ENCODE assay signal across 22 mouse cellular contexts in genomic region chr5:33842549-33842948, GRCm38 (mm10).
"Had no signal": no experiment of that assay in that cellular context is flagged by ENCODE, and none has a peak within 500 bp of the region (broad histone marks: within the 10 kb centered on the region; RNA-seq: fewer than 3 reads in every experiment).

No protein-coding gene starts in this region.

- DNase-seq: gastrocnemius, adult 2 months; gastrocnemius, postnatal 10 days; gastrocnemius, postnatal 25 days; heart, adult 18-20 months; heart, postnatal 10 days; heart, postnatal 4 days; kidney, adult 18-20 months; kidney, adult 8-10 months; kidney, postnatal 10 days; kidney, postnatal 25 days; kidney, postnatal 4 days; liver had no signal

- H3K27ac ChIP-seq: gastrocnemius, adult 2 months; heart, embryonic 10.5 days; hindbrain, embryonic 10.5 days; hindbrain, embryonic 12.5 days; hindbrain, embryonic 14.5 days; intestine, embryonic 15.5 days; layer of hippocampus, adult 2 months; left cerebral cortex, adult 2 months; limb, embryonic 10.5 days; limb, embryonic 12.5 days had no signal

- H3K9ac ChIP-seq: heart, embryonic 12.5 days; hindbrain, embryonic 12.5 days; hindbrain, embryonic 14.5 days; intestine, embryonic 15.5 days; limb, embryonic 12.5 days had no signal

- H3K27me3 ChIP-seq: heart, embryonic 12.5 days; hindbrain, embryonic 12.5 days; intestine, embryonic 15.5 days; limb, embryonic 12.5 days had no signal

- H3K4me1 ChIP-seq: heart, embryonic 10.5 days; hindbrain, embryonic 10.5 days; hindbrain, embryonic 12.5 days; intestine, embryonic 15.5 days; limb, embryonic 10.5 days; limb, embryonic 12.5 days had no signal

- H3K4me3 ChIP-seq: gastrocnemius, adult 2 months; heart, embryonic 10.5 days; heart, embryonic 12.5 days; hindbrain, embryonic 10.5 days; hindbrain, embryonic 12.5 days; intestine, embryonic 15.5 days; layer of hippocampus, adult 2 months; left cerebral cortex, adult 2 months; limb, embryonic 10.5 days; limb, embryonic 12.5 days had no signal

- H3K9me3 ChIP-seq: heart, embryonic 10.5 days; heart, embryonic 12.5 days; hindbrain, embryonic 10.5 days; hindbrain, embryonic 12.5 days; intestine, embryonic 15.5 days; limb, embryonic 10.5 days; limb, embryonic 12.5 days had no signal

- H3K4me2 ChIP-seq: heart, embryonic 12.5 days; hindbrain, embryonic 12.5 days; hindbrain, embryonic 14.5 days; intestine, embryonic 15.5 days; limb, embryonic 12.5 days had no signal
